Mouse (Mus musculus) urinary bladder, postnatal 10 days (tissue): ENCODE data around the gene Ube2m.
A peak's percentile ranks its signal among the peaks of the same experiment; 100 is the strongest.

Experiments used
- DNase-seq: peaks from one replicate; pipeline ENCODE4 v3.0.0; 2022; ENCODE audit warnings: low spot score

The Ube2m gene

DNA sequence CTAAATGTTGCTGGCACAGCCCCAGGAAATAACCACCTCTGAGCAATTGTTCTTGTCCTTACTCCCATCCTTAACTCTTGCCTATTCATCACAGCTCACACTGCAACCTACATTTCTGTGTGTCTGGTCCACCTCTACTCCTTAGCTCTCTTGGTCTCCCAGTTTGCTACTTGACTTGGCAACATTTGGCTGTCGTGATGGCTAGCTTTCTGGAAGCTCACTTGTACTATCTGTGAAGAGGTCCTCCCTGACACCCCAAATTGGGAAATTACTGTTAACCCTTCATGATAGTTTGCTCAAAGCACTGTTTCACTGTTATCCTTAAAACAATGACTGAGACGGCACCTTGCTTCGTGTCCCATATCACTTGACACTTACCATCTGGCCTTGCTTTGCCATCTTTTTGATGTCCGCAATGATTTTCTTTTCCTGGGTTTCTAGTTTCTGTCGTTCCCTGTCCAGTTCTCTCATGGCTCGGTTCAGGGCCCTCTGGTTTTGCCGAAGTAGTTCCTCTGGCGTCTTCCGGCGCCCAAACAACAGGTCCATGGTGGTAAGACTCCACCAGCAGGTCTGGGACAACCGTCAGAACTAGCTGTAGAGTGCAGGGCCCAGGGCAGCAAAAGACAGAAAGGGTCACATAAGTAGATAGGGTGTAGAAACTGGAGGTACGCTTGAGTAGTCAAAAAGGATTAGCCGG lies 4.5 kb downstream of the Ube2m start:
- DNase-seq: no peak

DNA sequence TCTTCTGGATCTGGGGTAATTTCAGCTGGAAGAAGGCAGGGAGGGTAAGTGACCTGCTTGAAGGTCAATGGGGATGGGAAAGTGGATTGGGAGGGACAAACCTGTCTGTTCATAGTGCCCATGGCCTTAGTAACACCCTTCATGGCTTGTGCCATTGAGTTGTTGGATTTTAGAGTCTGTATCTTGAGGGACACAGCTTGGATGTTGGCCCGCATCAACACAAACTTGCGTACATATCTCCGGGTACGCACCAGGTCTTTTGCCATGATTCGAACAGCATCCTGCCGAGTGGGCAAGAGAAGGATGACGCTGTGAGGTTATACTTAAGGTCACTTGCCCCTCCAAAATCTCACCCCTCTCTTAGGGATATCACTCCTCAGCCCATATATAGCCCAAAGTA lies 5.5 kb downstream of the Ube2m start:
- no peak for DNase-seq

DNA sequence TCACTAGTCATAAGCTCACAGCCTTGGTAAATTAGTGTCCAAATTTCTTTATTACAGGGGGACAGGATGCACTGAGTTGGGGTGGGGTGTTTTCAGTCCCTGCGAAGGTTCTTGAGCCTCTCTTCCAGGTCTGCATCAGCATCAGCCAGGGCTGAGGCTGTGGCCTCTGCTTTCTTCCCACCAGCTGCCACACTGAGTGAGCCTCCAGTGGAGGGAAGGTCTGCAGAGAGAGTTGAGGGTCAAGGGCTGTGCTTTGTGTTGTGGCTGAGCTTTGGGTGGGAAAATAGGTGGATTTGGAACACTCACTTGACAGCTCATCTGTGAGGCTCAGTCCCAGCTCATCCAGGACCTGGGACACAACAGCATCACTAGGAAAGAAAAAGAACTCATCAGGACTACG lies 6.1 kb downstream of the Ube2m start:
- DNase-seq: no peak

DNA sequence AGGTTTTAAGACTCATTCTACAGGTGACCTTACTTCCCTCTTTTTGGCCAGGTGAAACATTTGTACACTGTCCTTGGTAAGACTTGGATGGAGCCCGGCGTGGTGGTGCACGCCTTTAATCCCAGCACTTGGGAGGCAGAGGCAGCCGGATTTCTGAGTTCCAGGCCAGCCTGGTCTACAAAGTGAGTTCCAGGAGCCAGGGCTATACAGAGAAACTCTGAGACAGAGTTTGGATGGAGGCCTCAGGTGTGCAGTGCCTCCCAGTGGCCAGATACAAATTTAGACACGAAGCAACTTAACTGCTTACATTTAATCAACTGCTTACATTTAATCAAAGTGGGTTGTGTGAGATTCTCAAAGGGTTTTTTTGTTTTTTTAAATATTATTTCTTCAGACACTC lies 7.0 kb downstream of the Ube2m start:
- no peak for DNase-seq

DNA sequence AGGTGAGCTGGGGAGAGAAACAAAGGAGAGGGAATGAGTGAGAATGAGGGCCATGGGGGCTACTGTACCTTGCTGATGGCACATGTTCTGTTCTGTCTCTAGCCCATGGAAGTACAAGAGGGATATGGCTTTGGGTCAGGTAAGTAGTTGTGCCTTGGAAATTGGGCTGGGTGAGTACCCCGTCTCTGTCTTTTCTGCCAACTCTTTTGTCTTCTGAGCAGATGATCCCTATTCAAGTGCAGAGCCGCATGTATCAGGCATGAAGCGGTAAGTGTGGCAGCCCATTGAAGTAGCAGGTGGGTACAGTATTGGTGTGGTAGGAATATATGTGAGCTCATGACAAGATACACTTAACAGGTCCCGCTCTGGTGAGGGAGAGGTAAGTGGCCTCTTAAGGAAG lies 9.1 kb downstream of the Ube2m start:
- no peak for DNase-seq

DNA sequence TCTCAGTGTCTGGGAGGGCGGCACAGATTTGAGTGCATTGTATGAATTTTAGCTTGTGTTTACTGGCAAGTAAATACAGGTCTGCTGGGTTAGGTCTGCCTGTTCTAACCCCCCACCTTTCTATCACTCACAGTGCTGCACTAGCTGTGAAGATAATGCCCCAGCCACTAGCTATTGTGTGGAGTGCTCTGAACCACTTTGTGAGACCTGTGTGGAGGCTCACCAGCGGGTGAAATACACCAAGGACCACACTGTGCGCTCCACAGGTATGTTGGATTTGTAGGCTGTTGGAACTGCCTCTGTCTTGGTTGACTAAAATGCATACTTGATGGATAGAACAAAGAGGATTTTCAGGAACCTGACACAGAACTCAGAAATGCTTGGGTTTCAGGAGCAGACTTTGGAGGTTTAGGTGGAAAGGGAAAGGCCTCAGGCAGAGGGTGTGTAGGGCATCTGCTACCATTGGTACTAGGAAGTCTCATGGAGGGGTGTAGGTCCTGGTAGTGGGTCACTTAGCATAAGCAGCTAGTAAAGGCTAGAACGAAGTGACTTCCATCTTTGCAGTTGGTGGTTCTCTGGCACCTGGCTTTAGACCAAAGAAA lies 12.5 kb downstream of the Ube2m start:
- DNase-seq: no peak

DNA sequence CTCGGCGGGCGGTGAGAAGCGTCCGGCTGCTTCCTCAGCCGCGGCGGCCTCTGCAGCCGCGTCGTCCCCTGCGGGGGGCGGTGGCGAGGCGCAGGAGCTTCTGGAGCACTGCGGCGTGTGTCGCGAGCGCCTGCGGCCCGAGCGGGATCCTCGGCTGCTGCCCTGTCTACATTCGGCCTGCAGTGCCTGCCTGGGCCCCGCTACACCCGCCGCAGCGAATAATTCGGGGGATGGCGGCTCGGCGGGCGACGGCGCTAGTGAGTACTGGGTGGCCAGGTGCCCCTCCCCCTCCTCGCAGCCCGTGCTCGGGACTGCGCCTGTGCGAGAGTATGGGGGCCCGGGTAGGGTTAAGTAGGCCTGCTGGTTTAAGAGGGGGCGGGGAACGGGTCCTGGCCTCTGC lies 13.3 kb downstream of the Ube2m start:
- peak; percentile 26 for DNase-seq

DNA sequence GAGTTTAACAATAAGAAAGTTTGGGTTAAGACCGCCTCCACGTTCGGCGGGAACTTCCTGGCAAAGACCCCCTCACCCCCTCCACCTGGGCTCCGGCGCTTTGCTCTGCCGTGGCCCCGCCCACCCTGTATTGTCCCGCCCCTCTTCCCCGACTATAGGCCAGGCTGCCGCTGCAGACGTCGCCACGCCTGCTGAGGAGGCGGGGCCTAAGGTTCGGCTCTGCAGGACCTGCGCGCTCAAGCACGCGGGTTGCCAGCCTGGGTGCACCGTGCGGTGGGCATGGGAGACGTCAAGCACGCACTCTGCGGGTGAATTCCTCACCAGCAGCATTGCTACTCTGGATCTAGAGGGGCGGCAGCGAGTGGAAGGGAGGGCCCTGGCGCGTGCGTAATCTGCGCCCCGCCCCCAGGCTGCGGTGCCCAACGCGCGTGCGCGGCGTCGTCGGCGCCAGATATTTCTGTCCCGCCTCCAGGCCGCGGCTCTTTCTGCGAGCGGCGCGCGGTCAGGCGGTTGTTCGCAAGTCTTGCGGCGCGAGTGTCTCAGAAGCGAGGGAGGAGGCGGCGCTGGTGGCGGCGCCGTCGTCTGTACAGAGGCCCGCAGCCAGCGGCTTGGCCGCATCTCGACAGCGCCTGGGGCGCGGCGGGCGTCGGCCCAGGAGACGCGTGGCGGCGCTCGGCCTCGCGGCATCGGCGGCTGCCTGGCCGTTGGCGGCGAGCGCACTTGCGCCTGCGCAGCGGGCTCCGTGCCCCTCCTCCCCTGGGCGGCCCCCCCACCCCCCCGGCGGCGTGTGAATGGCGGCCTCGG lies 13.9 kb downstream of the Ube2m start:
- DNase-seq: peak; percentile 70

DNA sequence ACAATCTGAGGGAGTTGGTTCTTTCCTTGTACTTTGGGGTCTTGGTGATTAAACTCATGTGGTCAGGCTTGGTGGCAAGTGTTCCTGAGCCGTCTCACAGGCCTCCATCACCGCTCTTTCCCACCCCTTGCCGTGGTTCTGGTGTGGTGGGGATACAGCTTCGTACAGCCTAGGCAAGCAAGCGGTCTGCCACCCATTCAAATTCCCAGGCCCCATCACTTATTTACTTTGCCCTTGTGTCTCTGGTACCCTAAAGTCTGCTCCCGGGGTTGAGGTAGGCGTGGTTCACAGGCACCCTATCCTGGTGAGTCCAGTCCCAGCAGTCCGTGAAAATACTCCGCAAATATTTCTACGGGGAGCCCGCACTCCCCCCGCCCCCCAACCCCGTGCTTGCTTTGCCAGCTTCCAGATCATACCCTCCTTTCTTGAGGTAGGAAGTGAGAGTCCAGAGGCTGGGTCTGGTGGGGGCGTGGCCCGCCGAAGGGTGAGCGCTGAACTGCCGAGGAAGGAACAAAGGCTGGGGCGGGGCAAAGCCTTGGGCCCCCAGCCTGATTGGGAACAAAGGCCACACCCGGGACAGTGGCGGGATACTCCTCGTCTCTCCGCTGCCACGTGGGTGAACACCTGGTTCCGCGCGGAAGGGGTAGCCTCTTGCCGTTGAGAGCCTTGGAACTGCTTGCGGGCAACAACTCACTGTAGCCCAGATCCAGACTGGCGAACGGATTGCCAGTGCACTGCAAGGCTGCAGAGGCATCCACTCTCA lies 15.1 kb downstream of the Ube2m start:
- peak; percentile 32 for DNase-seq

DNA sequence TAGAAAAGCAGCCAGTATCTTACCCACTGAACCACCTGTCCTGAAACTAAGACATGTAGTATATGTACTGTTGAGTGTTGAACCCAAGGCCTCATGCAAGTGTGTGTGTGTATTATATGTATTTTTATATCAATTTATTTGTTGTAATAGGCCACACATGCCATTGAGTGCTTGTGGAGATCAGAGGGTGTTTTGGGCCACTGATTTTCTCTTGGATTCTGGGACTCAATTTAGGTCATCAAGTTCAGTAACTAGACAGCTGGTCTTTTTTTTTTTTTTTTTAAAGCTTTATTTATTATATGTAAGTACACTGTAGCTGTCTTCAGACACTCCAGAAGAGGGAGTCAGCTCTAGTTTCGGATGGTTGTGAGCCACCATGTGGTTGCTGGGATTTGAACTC lies 22.9 kb downstream of the Ube2m start:
- no peak for DNase-seq

DNA sequence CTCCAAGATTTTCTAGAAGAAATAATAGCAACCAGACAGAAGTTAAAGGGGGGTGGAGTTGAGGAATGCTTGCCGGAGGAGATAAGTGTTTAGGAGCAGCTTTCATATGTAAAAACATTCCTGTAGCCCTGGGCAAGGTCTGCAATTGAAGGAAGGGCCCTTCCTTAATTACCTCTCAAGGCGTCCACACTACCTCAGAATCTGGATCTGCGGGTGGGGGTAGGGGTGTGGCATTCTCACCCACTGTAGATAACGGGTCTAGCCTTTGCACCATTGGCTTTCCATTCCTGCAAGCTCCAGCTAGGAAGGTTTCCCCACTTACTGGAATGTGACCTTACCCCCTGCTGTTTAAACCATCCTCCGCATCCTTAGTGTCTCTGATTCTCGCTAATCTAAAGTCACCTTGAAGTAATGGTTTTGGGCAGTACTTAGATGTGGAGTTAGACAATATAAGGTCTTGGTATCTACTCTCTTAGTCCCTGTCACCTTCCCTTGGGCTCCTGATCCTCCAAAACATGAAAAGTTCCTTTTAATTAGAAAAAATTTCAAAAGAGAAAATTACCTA lies 23.7 kb downstream of the Ube2m start:
- no peak for DNase-seq

DNA sequence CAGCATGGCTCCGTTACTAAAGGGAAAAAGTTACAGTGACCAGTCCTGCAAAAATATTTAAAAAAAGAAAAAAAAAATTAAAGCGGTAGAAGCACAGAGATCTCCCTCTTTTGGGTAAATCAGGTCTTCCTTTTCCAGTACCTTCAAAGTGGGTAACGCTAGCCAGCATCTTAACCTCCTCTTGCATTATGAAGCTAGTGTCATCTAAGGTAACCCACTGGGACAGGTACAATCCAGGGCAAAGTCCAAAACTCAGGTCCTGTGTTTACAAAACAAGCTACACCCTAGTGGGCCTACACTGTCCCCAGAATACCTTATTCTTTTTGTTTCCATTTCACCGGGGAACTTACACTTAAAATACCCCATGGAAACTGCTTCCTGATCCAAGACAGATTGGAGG lies 24.4 kb downstream of the Ube2m start:
- DNase-seq: no peak

DNA sequence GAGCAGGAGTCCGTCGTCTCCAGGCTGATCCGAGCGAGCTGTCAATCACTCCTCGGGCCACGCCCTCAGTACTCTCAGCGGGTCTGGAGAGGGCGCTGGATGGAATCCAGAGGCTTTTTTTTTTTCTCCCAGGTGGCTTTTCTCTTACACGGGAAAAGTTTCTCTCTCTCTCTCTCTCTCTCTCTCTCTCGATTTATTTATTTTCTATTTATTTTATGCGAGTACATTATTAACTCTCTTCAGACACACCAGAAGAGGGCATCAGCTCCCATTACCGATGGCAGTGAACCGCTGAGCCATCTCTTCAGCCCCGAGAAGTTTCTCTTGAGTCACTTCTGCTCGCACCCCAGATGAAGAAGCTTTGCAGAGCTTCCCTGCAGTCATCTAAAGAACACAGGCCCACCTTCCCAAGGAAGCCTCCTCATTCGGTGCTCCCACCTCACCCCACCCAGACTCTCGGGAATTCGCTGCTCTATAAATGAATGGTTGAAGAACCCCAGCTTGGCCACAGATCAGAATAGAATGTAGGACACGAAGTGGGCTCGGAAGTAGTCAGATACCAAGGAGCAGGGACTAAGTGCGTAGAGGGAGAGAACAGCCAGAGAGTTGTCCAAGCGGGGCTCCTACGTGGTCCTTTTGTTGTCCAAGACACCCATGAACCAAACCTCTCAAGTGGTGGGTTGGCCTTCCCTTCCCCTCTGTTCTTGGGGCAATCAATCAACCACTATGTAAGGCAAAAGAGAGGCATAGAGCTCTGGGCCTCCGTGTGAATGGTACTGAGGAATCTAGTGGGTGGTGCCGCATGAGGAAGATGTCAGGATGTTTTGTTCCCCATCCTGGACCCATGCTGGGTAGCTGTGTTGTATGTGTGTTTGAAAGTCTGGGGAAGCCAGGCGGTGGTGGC lies 27.8 kb downstream of the Ube2m start, which contains the start of gene Zbtb45:
TSS of gene Zbtb45 (minus strand) at position 30 of the 904 bp plus-strand sequence.
- no peak for DNase-seq

DNA sequence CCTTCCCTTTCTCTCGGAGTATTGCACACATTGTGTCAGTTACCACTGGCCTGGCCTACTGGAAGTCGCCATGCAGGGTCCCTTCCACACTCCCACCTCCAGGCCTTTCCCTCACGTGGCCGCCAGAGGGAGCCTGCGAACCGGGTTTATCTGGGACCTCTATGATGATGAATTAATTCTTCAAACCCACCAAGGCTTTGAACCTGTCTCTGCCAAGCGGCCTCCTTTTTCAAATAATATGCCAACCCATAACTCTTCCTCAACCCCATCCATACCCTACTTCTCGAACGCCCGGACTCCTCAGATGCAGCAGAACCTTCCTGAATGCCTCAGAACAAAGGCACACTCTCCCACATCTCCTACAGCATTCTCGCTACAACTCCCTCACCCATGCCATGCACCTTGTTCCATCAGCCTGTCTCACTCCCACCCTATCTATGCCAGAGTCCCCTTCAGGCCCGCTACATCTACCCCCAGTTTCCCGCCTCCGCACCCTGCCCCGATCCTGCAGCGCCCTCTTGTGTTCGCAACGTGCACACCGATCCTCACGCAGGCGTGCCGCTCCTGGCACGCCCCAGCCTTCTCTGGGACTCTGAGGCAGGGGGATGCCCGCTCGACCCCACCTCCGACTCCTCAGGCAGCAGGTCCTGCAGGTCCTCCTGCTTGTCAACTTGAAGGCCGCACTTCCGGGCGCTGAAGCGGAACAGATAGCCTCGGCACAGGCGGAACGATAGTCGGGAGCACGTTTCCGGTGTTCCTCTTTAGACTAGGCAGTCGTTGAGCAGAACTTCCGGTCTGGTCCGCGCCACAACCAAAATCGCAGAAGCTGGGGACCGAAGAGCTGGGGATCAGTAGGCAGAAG lies 28.7 kb downstream of the Ube2m start:
- DNase-seq: peak; percentile 68

DNA sequence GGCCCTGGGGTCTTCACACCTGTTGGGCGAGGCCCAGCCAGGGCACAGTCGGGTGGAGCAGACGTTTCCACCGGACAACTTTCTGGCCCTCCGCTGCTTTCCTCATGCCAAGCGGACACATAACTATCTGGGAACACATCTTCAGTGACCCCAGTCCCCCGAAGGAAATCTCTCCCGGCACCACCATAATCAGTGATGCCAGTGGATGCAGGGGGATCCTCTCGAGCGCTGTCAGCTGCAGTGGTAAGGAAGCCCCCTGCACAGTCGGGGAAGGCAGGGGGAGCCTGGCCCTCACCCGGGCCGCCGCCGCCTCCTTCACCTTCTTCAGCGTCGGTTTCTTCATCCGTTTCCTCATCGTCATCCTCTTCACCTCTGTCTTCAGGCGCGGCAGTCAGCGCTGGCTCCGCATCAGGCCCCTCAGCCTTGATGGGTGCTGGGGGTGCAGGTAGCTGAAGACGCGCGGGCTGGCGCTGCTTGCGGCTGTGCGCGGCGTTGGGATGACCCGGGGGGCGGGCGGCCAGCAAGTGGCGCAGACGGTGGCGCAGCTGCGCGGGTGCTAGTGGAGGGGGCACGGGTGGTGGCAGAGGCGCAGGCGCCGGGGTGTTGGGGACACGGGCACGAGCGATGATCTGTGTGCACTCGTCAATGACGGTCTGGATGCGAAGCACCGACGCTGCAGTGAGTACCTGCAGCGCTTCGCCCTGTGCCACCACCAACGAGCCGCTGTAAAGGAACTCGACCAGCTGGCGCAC lies 30.6 kb downstream of the Ube2m start:
- no peak for DNase-seq

DNA sequence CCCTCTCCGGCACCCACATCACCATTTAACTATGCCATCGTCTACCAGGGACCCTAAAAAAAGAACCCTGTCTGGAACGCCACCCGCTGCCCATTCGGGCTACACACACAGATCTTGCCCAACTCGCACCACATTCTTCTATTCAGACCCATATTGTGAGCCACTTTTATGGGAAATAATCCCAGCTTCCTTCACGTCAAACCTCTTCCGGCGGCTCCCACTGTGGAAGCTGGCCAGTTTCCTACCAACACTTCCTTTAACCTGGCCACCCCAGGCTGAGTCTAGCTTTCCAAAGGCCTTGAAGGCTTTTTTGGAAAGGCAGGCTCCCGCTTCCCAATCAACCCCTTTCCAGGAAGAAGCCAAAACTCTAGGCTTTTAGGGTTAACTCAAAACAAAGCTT lies 31.5 kb downstream of the Ube2m start:
- no peak for DNase-seq

DNA sequence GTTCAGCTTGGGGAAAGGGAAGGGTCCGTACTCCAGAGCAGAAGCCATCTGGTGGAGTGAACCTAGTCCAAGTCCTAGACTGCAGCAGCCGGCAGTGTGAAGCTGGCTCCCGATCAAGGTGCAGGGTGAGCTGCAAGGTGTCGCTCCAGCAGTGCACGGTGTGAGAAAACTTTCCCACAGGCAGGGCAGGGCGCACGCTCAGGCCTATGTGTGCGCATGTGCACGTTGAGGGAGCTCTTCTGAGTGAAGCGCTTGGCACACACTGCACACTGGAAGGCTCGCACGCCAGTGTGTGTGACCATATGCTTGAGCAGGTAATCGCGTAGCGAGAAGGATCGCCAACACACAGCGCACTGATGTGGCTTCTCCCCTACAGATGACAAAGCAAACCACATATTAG lies 32.1 kb downstream of the Ube2m start:
- DNase-seq: no peak

DNA sequence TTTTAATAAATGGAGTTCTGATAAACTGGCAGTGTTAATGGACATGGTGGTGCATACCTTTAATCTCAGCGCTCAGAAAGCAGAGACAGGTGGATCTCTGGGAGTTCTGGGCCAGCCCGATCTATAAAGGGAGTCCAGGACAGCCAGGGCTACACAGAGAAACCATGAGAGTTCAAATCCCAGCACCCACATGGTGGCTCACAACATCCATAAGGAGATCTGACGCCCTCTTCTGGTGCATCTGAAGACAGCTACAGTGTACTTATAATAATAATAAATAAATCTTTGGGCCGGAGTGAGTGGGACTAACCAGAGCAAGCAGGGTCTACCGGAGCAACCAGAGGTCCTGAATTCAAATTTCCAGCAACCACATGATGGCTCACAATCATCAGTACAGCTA lies 34.7 kb downstream of the Ube2m start:
- DNase-seq: no peak

DNA sequence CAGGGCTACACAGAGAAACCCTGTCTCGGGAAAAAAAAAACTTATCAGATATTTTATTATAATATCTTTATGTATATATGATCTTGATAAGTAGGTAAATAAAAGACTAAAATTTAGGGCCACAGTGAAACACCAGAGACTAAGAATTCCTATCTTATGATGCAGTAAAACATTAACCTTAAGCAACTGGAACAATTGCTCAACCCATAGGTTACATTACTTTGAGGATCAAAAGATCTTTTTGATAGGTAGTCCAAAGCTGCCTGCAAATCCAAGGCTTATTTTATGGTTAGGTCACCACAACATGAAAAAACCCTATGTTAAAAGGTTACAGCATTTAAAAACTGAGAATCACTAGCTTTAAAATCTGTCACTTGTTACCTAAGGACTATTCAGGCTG lies 36.5 kb downstream of the Ube2m start:
- no peak for DNase-seq
